Mouse (Mus musculus) kidney, postnatal 0 days (tissue): ENCODE data around the gene Grm8. TPM values are rescaled to one million over a fixed set of nuclear protein-coding genes. Genes with fewer than 3 reads are reported as not detected.
"Not testable (repeated sequence)": the region's sequence is repeated elsewhere in the genome, so short reads cannot be mapped to it uniquely, and the experiment has no call there.

Experiments
- ATAC-seq: fragments of 200-750 bp; cut with Nextera tagmentation; replicated peaks from 2 replicates; pipeline ENCODE4 v1.8.0; 2017; ENCODE audit warnings: low read depth, moderate number of reproducible peaks, moderate TSS enrichment, moderate library complexity; ENCODE audit not compliant: low FRiP score
- DNase-seq: peaks from one replicate; pipeline ENCODE4 v3.0.0-alpha.2; 2016; ENCODE audit warnings: low spot score
- H3K27ac ChIP-seq: fragments of 300-500 bp; sonication (generic); 2 replicates; pipeline ENCODE4 v1.5.1; 2014; ENCODE audit warnings: mild to moderate bottlenecking
- H3K27me3 ChIP-seq: fragments of 300-500 bp; sonication (generic); 2 replicates; pipeline ENCODE4 v1.6.1; 2014; ENCODE audit warnings: low read length, mixed read lengths; ENCODE audit not compliant: insufficient read depth
- H3K36me3 ChIP-seq: fragments of 300-500 bp; sonication (generic); 2 replicates; pipeline ENCODE4 v1.6.1; 2014; ENCODE audit warnings: low read length, mixed read lengths; ENCODE audit not compliant: insufficient read depth
- H3K4me1 ChIP-seq: fragments of 300-500 bp; sonication (generic); replicated peaks from 2 replicates; pipeline ENCODE4 v1.6.1; 2014; ENCODE audit warnings: antibody characterized with exemption, low read length, mixed read lengths; ENCODE audit not compliant: insufficient read depth
- H3K4me2 ChIP-seq: fragments of 300-500 bp; sonication (generic); 2 replicates; pipeline ENCODE4 v1.6.1; 2014; ENCODE audit warnings: mild to moderate bottlenecking, low read length, moderate library complexity, mixed read lengths
- H3K4me3 ChIP-seq: fragments of 300-500 bp; sonication (generic); replicated peaks from 2 replicates; pipeline ENCODE4 v1.5.1; 2014; ENCODE audit warnings: low read depth, low read length
- H3K9ac ChIP-seq: fragments of 300-500 bp; sonication (generic); 2 replicates; pipeline ENCODE4 v1.6.1; 2014; ENCODE audit warnings: low read depth, low read length
- H3K9me3 ChIP-seq: fragments of 300-500 bp; sonication (generic); replicated peaks from 2 replicates; pipeline ENCODE4 v1.6.1; 2016; ENCODE audit warnings: low read length, inconsistent platforms, mixed read lengths
- CTCF ChIP-seq: IDR thresholded peaks from 2 replicates; pipeline ENCODE4 v1.5.1; 2016; ENCODE audit warnings: antibody characterized with exemption, low read depth, mild to moderate bottlenecking, moderate library complexity
- WGBS: fragments of 180-500 bp; shearing (Covaris S2); extraction: QIAGEN DNeasy Blood & Tissue Kit; methylation state at CpG from one replicate; pipeline ENCODE4 v1.1.7; 2014; 5-methylcytosine and 5-hydroxymethylcytosine counted together
- polyA plus RNA-seq: library from polyadenylated mRNA; unstranded; fragments of >200 nt; fragmentation: Nextera tagmentation; extraction: Ambion mirVana; gene quantifications from 2 replicates; pipeline ENCODE4 v1.2.1, GENCODE M21; 2015

Gene Grm8
- polyA plus RNA-seq, 1 experiment from 2014 or later: 0.21 TPM

- Histone ChIP-seq H3K9ac (no peak overlapping the region), H3K27me3 (no peaks in the 10 kb centered on the region), H3K9me3 (no peaks in the 10 kb centered on the region), H3K36me3 (no peaks in the 10 kb centered on the region), H3K4me2 (no peak overlapping the region), H3K27ac (no peak overlapping the region), H3K4me3 (no peak overlapping the region), H3K4me1 (no peaks in the 10 kb centered on the region)
- ATAC-seq (no peak), DNase-seq (no peak)
- no peak for TF ChIP-seq CTCF
- 72% methylated on average over 1 of the region's 1 CpGs for WGBS
Measured at GRCm38 (mm10) chr6:27849644-27850043, 285.3 kb downstream of the Grm8 start.

GRCm38 (mm10) chr6:27836159-27836558 is 298.8 kb downstream of the Grm8 start:
- Histone ChIP-seq H3K9me3 (no peaks in the 10 kb centered on the region), H3K36me3 (no peaks in the 10 kb centered on the region)
- WGBS: 88% methylated on average over 1 of the region's 1 CpGs

GRCm38 (mm10) chr6:27819735-27820134 is 315.2 kb downstream of the Grm8 start:
- H3K36me3 ChIP-seq, H3K9me3 ChIP-seq, H3K27me3 ChIP-seq, H3K4me3 ChIP-seq, H3K27ac ChIP-seq, H3K4me1 ChIP-seq, ATAC-seq, H3K9ac ChIP-seq, DNase-seq, H3K4me2 ChIP-seq: not testable (repeated sequence)
- 96% methylated on average over 2 of the region's 2 CpGs for WGBS

More at GRCm38 (mm10) chr6:27836159-27836558, 298.8 kb downstream of the Grm8 start:
- no peak overlapping the region for H3K4me2 ChIP-seq
- H3K27me3 ChIP-seq: no peaks in the 10 kb centered on the region
- no peak overlapping the region for H3K27ac ChIP-seq
- DNase-seq: no peak
- no peak overlapping the region for H3K9ac ChIP-seq
- no peak overlapping the region for H3K4me3 ChIP-seq
- ATAC-seq: no peak
- no peak for TF ChIP-seq CTCF
- H3K4me1 ChIP-seq: no peaks in the 10 kb centered on the region

- H3K27me3 ChIP-seq: no peaks in the 10 kb centered on the region
- no peak overlapping the region for H3K9ac ChIP-seq
- TF ChIP-seq CTCF: no peak
- DNase-seq (no peak), ATAC-seq (no peak)
- no peak overlapping the region for H3K4me3 ChIP-seq
- no peak overlapping the region for H3K4me2 ChIP-seq
- H3K27ac ChIP-seq: no peak overlapping the region
- WGBS: 66% methylated on average over 5 of the region's 5 CpGs
- no peaks in the 10 kb centered on the region for H3K4me1 ChIP-seq
- no peaks in the 10 kb centered on the region for H3K9me3 ChIP-seq
- H3K36me3 ChIP-seq: no peaks in the 10 kb centered on the region
Measured at GRCm38 (mm10) chr6:27812789-27813188, 322.2 kb downstream of the Grm8 start.

- Histone ChIP-seq H3K27ac (no peak overlapping the region), H3K9ac (no peak overlapping the region), H3K4me1 (no peaks in the 10 kb centered on the region), H3K36me3 (no peaks in the 10 kb centered on the region), H3K4me2 (no peak overlapping the region), H3K4me3 (no peak overlapping the region), H3K9me3 (no peaks in the 10 kb centered on the region), H3K27me3 (no peaks in the 10 kb centered on the region)
- TF ChIP-seq CTCF: no peak
- WGBS: 86% methylated on average over 6 of the region's 6 CpGs
- ATAC-seq: no peak
- no peak for DNase-seq
Measured at GRCm38 (mm10) chr6:27809996-27810395, 325.0 kb downstream of the Grm8 start.

DNA sequence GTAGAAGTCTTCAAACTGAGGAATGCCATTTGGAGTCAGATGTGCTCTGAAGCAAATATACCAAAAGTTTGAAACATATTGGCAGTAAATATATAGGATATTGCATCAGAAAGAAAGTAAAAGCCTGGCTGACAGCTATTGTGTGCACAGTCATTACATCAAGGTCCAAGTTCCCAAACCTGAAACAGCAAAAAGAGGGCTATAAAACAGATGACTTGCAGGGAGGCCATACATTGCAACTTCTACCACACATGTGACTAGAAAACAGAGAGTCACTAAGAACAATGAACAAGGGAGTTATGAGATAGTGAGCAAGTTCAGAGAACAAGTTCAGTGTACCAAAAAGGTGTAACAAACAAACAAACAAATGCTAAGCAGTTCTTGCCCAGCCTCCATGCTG is 328.2 kb downstream of the Grm8 start:
- Histone ChIP-seq H3K4me2 (no peak overlapping the region), H3K36me3 (no peaks in the 10 kb centered on the region), H3K4me1 (no peaks in the 10 kb centered on the region), H3K4me3 (no peak overlapping the region), H3K27ac (no peak overlapping the region), H3K9me3 (no peaks in the 10 kb centered on the region), H3K9ac (no peak overlapping the region), H3K27me3 (no peaks in the 10 kb centered on the region)
- DNase-seq (no peak), ATAC-seq (no peak)
- TF ChIP-seq CTCF: no peak

GRCm38 (mm10) chr6:27800881-27801572 is 334.0 kb downstream of the Grm8 start:
- Histone ChIP-seq H3K4me3 (no peak overlapping the region), H3K9ac (no peak overlapping the region), H3K27ac (no peak overlapping the region), H3K27me3 (no peaks in the 10 kb centered on the region), H3K36me3 (no peaks in the 10 kb centered on the region), H3K4me2 (no peak overlapping the region), H3K4me1 (no peaks in the 10 kb centered on the region), H3K9me3 (no peaks in the 10 kb centered on the region)
- DNase-seq (no peak), ATAC-seq (no peak)
- no peak for TF ChIP-seq CTCF
- 62% methylated on average over 6 of the region's 6 CpGs for WGBS
